Mouse (Mus musculus) kidney, adult 2 months (tissue): ENCODE measurements at regions not wholly inside any gene's neighbourhood (a gene's known extent, or its start where the extent isn't known, plus 50 kb on each side); places are given as distances from the start of the nearest gene placed in this dataset.

Experiments
- DNase-seq: peaks from one replicate; pipeline ENCODE4 v3.0.0; 2021
- H3K27ac ChIP-seq: fragments of 200-500 bp; 2 replicates; pipeline ENCODE4 v1.5.1; 2012; ENCODE audit warnings: low read depth, low read length, control low read depth, inconsistent platforms; ENCODE audit not compliant: insufficient read depth
- H3K27me3 ChIP-seq: fragments of 200-500 bp; replicated peaks from 2 replicates; pipeline ENCODE4 v1.6.1; 2012; ENCODE audit warnings: mild to moderate bottlenecking, moderate library complexity, low read length, inconsistent platforms; ENCODE audit not compliant: control insufficient read depth, insufficient read depth
- H3K36me3 ChIP-seq: fragments of 200-500 bp; 2 replicates; pipeline ENCODE4 v1.6.1; 2012; ENCODE audit warnings: mild to moderate bottlenecking, moderate library complexity, low read length, inconsistent platforms; ENCODE audit not compliant: control insufficient read depth, insufficient read depth
- H3K4me1 ChIP-seq: fragments of 200-500 bp; 2 replicates; pipeline ENCODE4 v1.6.1; 2011; ENCODE audit warnings: low read length; ENCODE audit not compliant: control insufficient read depth, insufficient read depth
- H3K4me3 ChIP-seq: fragments of 200-500 bp; 2 replicates; pipeline ENCODE4 v1.5.1; 2011; ENCODE audit warnings: mild to moderate bottlenecking, low read depth, low read length, control low read depth; ENCODE audit not compliant: insufficient read depth
- CTCF ChIP-seq: fragments of 200-500 bp; conservative IDR thresholded peaks from 2 replicates; pipeline ENCODE4 v1.5.1; 2011; ENCODE audit warnings: low read depth, mild to moderate bottlenecking, control low read depth, low read length, moderate library complexity, mixed read lengths; ENCODE audit not compliant: insufficient read depth, insufficient read length
- POLR2A ChIP-seq: fragments of 200-500 bp; IDR thresholded peaks from one replicate; pipeline ENCODE4 v1.6.1; 2011; ENCODE audit warnings: low read depth, low read length, control low read depth
- WGBS: fragments of 180-500 bp; shearing (Covaris S2); methylation state at CpG from one replicate; pipeline ENCODE4 v1.1.7; 2018; 5-methylcytosine and 5-hydroxymethylcytosine counted together

GRCm38 (mm10) chr4:62856406-62856805, 109.0 kb upstream of the Zfp618 start:
- Histone ChIP-seq H3K27ac (no peak overlapping the region), H3K4me3 (no peak overlapping the region), H3K36me3 (no peaks in the 10 kb centered on the region), H3K4me1 (no peaks in the 10 kb centered on the region), H3K27me3 (no peaks in the 10 kb centered on the region)
- TF ChIP-seq POLR2A (no peak), CTCF (no peak)
- WGBS, result 73% methylated on average over 3 of the region's 3 CpGs
- DNase-seq, result no peak

GRCm38 (mm10) chr4:62862756-62863155, 102.6 kb upstream of the Zfp618 start:
- 74% methylated on average over 3 of the region's 3 CpGs for WGBS
- TF ChIP-seq CTCF, result no peak
- peak; percentile 36 for DNase-seq
- no peaks in the 10 kb centered on the region for H3K4me1 ChIP-seq
- no peaks in the 10 kb centered on the region for H3K36me3 ChIP-seq
- H3K27ac ChIP-seq, result no peak overlapping the region
- no peaks in the 10 kb centered on the region for H3K27me3 ChIP-seq
- H3K4me3 ChIP-seq, result no peak overlapping the region

GRCm38 (mm10) chr4:62870391-62870983, 94.9 kb upstream of the Zfp618 start:
- Histone ChIP-seq H3K36me3 (no peaks in the 10 kb centered on the region), H3K27ac (no peak overlapping the region), H3K4me3 (no peak overlapping the region), H3K27me3 (no peaks in the 10 kb centered on the region), H3K4me1 (no peaks in the 10 kb centered on the region)
- TF ChIP-seq POLR2A (no peak), CTCF (no peak)
- DNase-seq, result peak; percentile 50
- WGBS, result 49% methylated on average over 14 of the region's 14 CpGs

- Histone ChIP-seq H3K27me3 (no peaks in the 10 kb centered on the region), H3K4me3 (no peak overlapping the region), H3K4me1 (no peaks in the 10 kb centered on the region), H3K27ac (no peak overlapping the region), H3K36me3 (no peaks in the 10 kb centered on the region)
- 76% methylated on average over 10 of the region's 10 CpGs for WGBS
- DNase-seq, result no peak
- TF ChIP-seq CTCF, result no peak
- TF ChIP-seq POLR2A, result no peak
Measured at GRCm38 (mm10) chr4:62872562-62872961, 92.8 kb upstream of the Zfp618 start.

GRCm38 (mm10) chr4:62873986-62874385, 91.4 kb upstream of the Zfp618 start:
- Histone ChIP-seq H3K27me3 (no peaks in the 10 kb centered on the region), H3K4me1 (no peaks in the 10 kb centered on the region), H3K4me3 (no peak overlapping the region), H3K27ac (no peak overlapping the region), H3K36me3 (no peaks in the 10 kb centered on the region)
- no peak for DNase-seq
- WGBS, result 70% methylated on average over 12 of the region's 12 CpGs
- TF ChIP-seq POLR2A, result no peak
- no peak for TF ChIP-seq CTCF

GRCm38 (mm10) chr4:62878063-62878462, 87.3 kb upstream of the Zfp618 start:
- Histone ChIP-seq H3K4me1 (no peaks in the 10 kb centered on the region), H3K27ac (no peak overlapping the region), H3K4me3 (no peak overlapping the region), H3K36me3 (no peaks in the 10 kb centered on the region), H3K27me3 (no peaks in the 10 kb centered on the region)
- WGBS, result 79% methylated on average over 7 of the region's 7 CpGs
- TF ChIP-seq CTCF, result no peak
- TF ChIP-seq POLR2A, result no peak
- DNase-seq, result no peak

- Histone ChIP-seq H3K27me3 (no peaks in the 10 kb centered on the region), H3K4me3 (no peak overlapping the region), H3K36me3 (no peaks in the 10 kb centered on the region), H3K4me1 (no peaks in the 10 kb centered on the region), H3K27ac (no peak overlapping the region)
- 84% methylated on average over 3 of the region's 3 CpGs for WGBS
- no peak for DNase-seq
- TF ChIP-seq CTCF (no peak), POLR2A (no peak)
Measured at GRCm38 (mm10) chr4:62878927-62879326, 86.4 kb upstream of the Zfp618 start.

GRCm38 (mm10) chr4:62881824-62882223, 83.5 kb upstream of the Zfp618 start:
- Histone ChIP-seq H3K27ac (no peak overlapping the region), H3K36me3 (no peaks in the 10 kb centered on the region), H3K4me3 (no peak overlapping the region), H3K27me3 (no peaks in the 10 kb centered on the region), H3K4me1 (no peaks in the 10 kb centered on the region)
- TF ChIP-seq POLR2A, result no peak
- TF ChIP-seq CTCF, result 0 out of 2 replicates have a peak, but pooled peaks have one; percentile 23
- DNase-seq, result no peak
- WGBS, result 76% methylated on average over 11 of the region's 11 CpGs
